Comparison of ENCODE assay signal across 8 mouse cellular contexts in genomic region chr11:98773635-98774295, GRCm38 (mm10). TPM values are rescaled to one million over a fixed set of nuclear protein-coding genes. Genes with fewer than 3 reads are reported as not detected.
DNase-seq lines count a peak whose midpoint lies in the region; ATAC-seq and TF ChIP-seq lines count a peak whose summit lies in the region.

No protein-coding gene starts in this region.

- intact Hi-C loops in left cerebral cortex, postnatal 10 days (cut with DNase I): no loop called here

- peaks cover 3% of the 10 kb centered on the region; the same call in 1 of the 2 replicates for H3K4me1 ChIP-seq in cortical plate, adult 2 months (ENCODE audit: control insufficient read depth, insufficient read depth, low read length)

- peak; percentile 100 for DNase-seq in gastrocnemius, adult 8-10 months (ENCODE audit: low spot score in 2 of 2)
- DNase-seq in left cerebral cortex, postnatal 10 days (ENCODE audit: extremely low spot score in 1 of 2, low spot score in 2 of 2): peak; percentile 98 to 99
- peak; percentile 98 for DNase-seq in right cerebral cortex, postnatal 25 days
- peak; percentile 98 to 99 for DNase-seq in urinary bladder, postnatal 4 days (ENCODE audit: low spot score in 2 of 2)

- peak overlapping the region; percentile 99 for H3K4me3 ChIP-seq in cortical plate, adult 2 months (ENCODE audit: insufficient read depth, low read length)

- TF ChIP-seq CTCF in cortical plate, adult 2 months (IDR thresholded peaks at IDR 0.05; ENCODE audit: extremely low read depth, insufficient read depth, low read length): no peak

- peak; percentile 85 for TF ChIP-seq POLR2A in cortical plate, adult 2 months (IDR thresholded peaks at IDR 0.05; ENCODE audit: extremely low read depth, insufficient read depth, low read length)

- ATAC-seq in activated CD4-positive, CD25-positive, alpha-beta regulatory T cell, adult 4 months: peak; percentile 90
- ATAC-seq in inflammation-experienced regulatory T-cells, adult 6 months: peak; percentile 89
- peak; percentile 89 for ATAC-seq in megakaryocyte-erythroid progenitor cell, adult 5-6 weeks (replicated peaks; ENCODE audit: low FRiP score, low TSS enrichment, poor library complexity, severe bottlenecking)

- H3K27ac ChIP-seq in cortical plate, adult 2 months (ENCODE audit: insufficient read depth, low read length): peak overlapping the region; percentile 99

RNA-seq across cellular contexts. Expression of gene Nr1d1, which starts 1.4 kb away (rescaled TPM):
- 1 to 10 TPM; 2.9 to 5.4 TPM for polyA plus RNA-seq in activated CD4-positive, CD25-positive, alpha-beta regulatory T cell, adult 4 months (2017; shearing (Covaris generic))
- polyA plus RNA-seq in cortical plate, adult 2 months (2012; rRNA removed): 153 and 156 TPM in 2 replicates
- 100 to 1,000 TPM in 2 of 4 experiments, 10 to 100 TPM in 2; 83.4 to 175 (median 99.4) TPM for total RNA-seq in gastrocnemius, adult 8-10 months (2022)
- 1 to 10 TPM; 6.5 to 8.4 (median 7.3) TPM for polyA plus RNA-seq in inflammation-experienced regulatory T-cells, adult 6 months (2017; shearing (Covaris generic))
- total RNA-seq in left cerebral cortex, postnatal 10 days (2021): 10 to 100 TPM; 63.3 to 70.5 TPM
- total RNA-seq in megakaryocyte-erythroid progenitor cell, adult 5-6 weeks (2014; fragmentation: Nextera tagmentation): 4.1 and 8.0 TPM in 2 replicates
- 0.34 and 1.3 TPM in 2 replicates for total RNA-seq in megakaryocyte-erythroid progenitor cell, adult 5-6 weeks (2017)

RNA-seq across cellular contexts. Expression of gene Msl1, which starts 21.6 kb away (rescaled TPM):
- 10 to 100 TPM; 19.9 to 22.0 TPM for polyA plus RNA-seq in activated CD4-positive, CD25-positive, alpha-beta regulatory T cell, adult 4 months (2017; shearing (Covaris generic))
- polyA plus RNA-seq in cortical plate, adult 2 months (2012; rRNA removed): 119 and 131 TPM in 2 replicates
- 10 to 100 TPM; 53.9 to 57.7 (median 55.8) TPM for total RNA-seq in gastrocnemius, adult 8-10 months (2022)
- 10 to 100 TPM; 16.7 to 26.3 (median 20.4) TPM for polyA plus RNA-seq in inflammation-experienced regulatory T-cells, adult 6 months (2017; shearing (Covaris generic))
- 100 to 1,000 TPM; 162 to 177 TPM for total RNA-seq in left cerebral cortex, postnatal 10 days (2021)
- 58.6 and 74.8 TPM in 2 replicates for total RNA-seq in megakaryocyte-erythroid progenitor cell, adult 5-6 weeks (2014; fragmentation: Nextera tagmentation)
- total RNA-seq in megakaryocyte-erythroid progenitor cell, adult 5-6 weeks (2017): 57.8 and 68.3 TPM in 2 replicates

RNA-seq across cellular contexts. Expression of gene Casc3, which starts 30.9 kb away (rescaled TPM):
- 10 to 100 TPM; 10.6 to 11.2 TPM for polyA plus RNA-seq in activated CD4-positive, CD25-positive, alpha-beta regulatory T cell, adult 4 months (2017; shearing (Covaris generic))
- polyA plus RNA-seq in cortical plate, adult 2 months (2012; rRNA removed): 44.9 and 47.4 TPM in 2 replicates
- total RNA-seq in gastrocnemius, adult 8-10 months (2022): 10 to 100 TPM; 14.1 to 18.4 (median 15.2) TPM
- polyA plus RNA-seq in inflammation-experienced regulatory T-cells, adult 6 months (2017; shearing (Covaris generic)): 10 to 100 TPM in 2 of 3 experiments, 1 to 10 TPM in 1; 8.7 to 14.8 (median 11.6) TPM
- total RNA-seq in left cerebral cortex, postnatal 10 days (2021): 10 to 100 TPM; 52.3 to 55.8 TPM
- total RNA-seq in megakaryocyte-erythroid progenitor cell, adult 5-6 weeks (2014; fragmentation: Nextera tagmentation): 47.6 and 51.8 TPM in 2 replicates
- total RNA-seq in megakaryocyte-erythroid progenitor cell, adult 5-6 weeks (2017): 37.4 and 53.5 TPM in 2 replicates

RNA-seq across cellular contexts. Expression of gene Thra, which starts 33.3 kb away (rescaled TPM):
- polyA plus RNA-seq in activated CD4-positive, CD25-positive, alpha-beta regulatory T cell, adult 4 months (2017; shearing (Covaris generic)): 1 to 10 TPM; 1.4 to 3.5 TPM
- polyA plus RNA-seq in cortical plate, adult 2 months (2012; rRNA removed): 721 and 771 TPM in 2 replicates
- total RNA-seq in gastrocnemius, adult 8-10 months (2022): 10 to 100 TPM; 67.5 to 81.5 (median 76.2) TPM
- polyA plus RNA-seq in inflammation-experienced regulatory T-cells, adult 6 months (2017; shearing (Covaris generic)): 1 to 10 TPM; 1.3 to 6.3 (median 5.2) TPM
- 1,000 to 10,000 TPM; 1,115 to 1,123 TPM for total RNA-seq in left cerebral cortex, postnatal 10 days (2021)
- 47.5 and 51.0 TPM in 2 replicates for total RNA-seq in megakaryocyte-erythroid progenitor cell, adult 5-6 weeks (2014; fragmentation: Nextera tagmentation)
- total RNA-seq in megakaryocyte-erythroid progenitor cell, adult 5-6 weeks (2017): 20.4 and 23.3 TPM in 2 replicates

RNA-seq across cellular contexts. Expression of gene Med24, which starts 44.5 kb away (rescaled TPM):
- 10 to 100 TPM; 19.1 to 27.9 TPM for polyA plus RNA-seq in activated CD4-positive, CD25-positive, alpha-beta regulatory T cell, adult 4 months (2017; shearing (Covaris generic))
- polyA plus RNA-seq in cortical plate, adult 2 months (2012; rRNA removed): 127 and 144 TPM in 2 replicates
- total RNA-seq in gastrocnemius, adult 8-10 months (2022): 10 to 100 TPM; 42.2 to 48.4 (median 47.9) TPM
- polyA plus RNA-seq in inflammation-experienced regulatory T-cells, adult 6 months (2017; shearing (Covaris generic)): 10 to 100 TPM; 23.8 to 32.5 (median 28.3) TPM
- total RNA-seq in left cerebral cortex, postnatal 10 days (2021): 100 to 1,000 TPM in 1 of 2 experiments, 10 to 100 TPM in 1; 91.7 to 102 TPM
- total RNA-seq in megakaryocyte-erythroid progenitor cell, adult 5-6 weeks (2014; fragmentation: Nextera tagmentation): 62.2 and 78.6 TPM in 2 replicates
- total RNA-seq in megakaryocyte-erythroid progenitor cell, adult 5-6 weeks (2017): 30.1 and 42.7 TPM in 2 replicates

Comparison
In these comparisons a context has a peak if more than half of its experiments do, and no peak if none do; other contexts are left out.
1. Peak in every context shown above with its lines: DNase-seq, ATAC-seq, H3K4me3 ChIP-seq and H3K27ac ChIP-seq.
2. RNA of gene Nr1d1, which starts 1.4 kb away (total RNA-seq): 83.4 to 175 TPM in gastrocnemius, adult 8-10 months and 63.3 to 70.5 TPM in left cerebral cortex, postnatal 10 days; 0.34 to 8.0 TPM in megakaryocyte-erythroid progenitor cell, adult 5-6 weeks; every median in the first group is over 4 times any median in the second.